Mouse (Mus musculus) small intestine, adult 2 months (tissue): ENCODE data around the gene Nmrk1. TPM values are rescaled to one million over a fixed set of nuclear protein-coding genes. Genes with fewer than 3 reads are reported as not detected.
A peak's percentile ranks its signal among the peaks of the same experiment; 100 is the strongest.

Experiments used
- H3K27ac ChIP-seq: fragments of 200-500 bp; 2 replicates; pipeline ENCODE4 v1.5.1; 2012; ENCODE audit warnings: low read depth, low read length, control low read depth, inconsistent platforms; ENCODE audit not compliant: insufficient read depth
- H3K27me3 ChIP-seq: fragments of 200-500 bp; 2 replicates; pipeline ENCODE4 v1.6.1; 2012; ENCODE audit warnings: mild to moderate bottlenecking, moderate library complexity, low read length, inconsistent platforms; ENCODE audit not compliant: control insufficient read depth, insufficient read depth
- H3K36me3 ChIP-seq: fragments of 200-500 bp; 2 replicates; pipeline ENCODE4 v1.6.1; 2012; ENCODE audit warnings: mild to moderate bottlenecking, low read length, control low read depth, inconsistent platforms; ENCODE audit not compliant: control insufficient read depth, insufficient read depth
- H3K4me1 ChIP-seq: fragments of 200-500 bp; 2 replicates; pipeline ENCODE4 v1.6.1; 2012; ENCODE audit warnings: low read length, inconsistent platforms, mixed read lengths; ENCODE audit not compliant: control insufficient read depth, insufficient read depth, insufficient read length
- H3K4me3 ChIP-seq: fragments of 200-500 bp; 2 replicates; pipeline ENCODE4 v1.5.1; 2012; ENCODE audit warnings: low read depth, mild to moderate bottlenecking, control low read depth, inconsistent platforms, low read length, moderate library complexity
- CTCF ChIP-seq: fragments of 200-500 bp; IDR thresholded peaks from 2 replicates; pipeline ENCODE4 v1.5.1; 2012; ENCODE audit warnings: low read depth, mild to moderate bottlenecking, control low read depth, inconsistent platforms, low read length, moderate library complexity, mixed read lengths; ENCODE audit not compliant: insufficient replicate concordance, insufficient read length; ENCODE audit errors: extremely low read depth
- POLR2A ChIP-seq: fragments of 200-500 bp; IDR thresholded peaks from 2 replicates; pipeline ENCODE4 v1.6.1; 2012; ENCODE audit warnings: low read depth, mild to moderate bottlenecking, control low read depth, inconsistent platforms, low read length, moderate library complexity
- WGBS: fragments of 180-500 bp; shearing (Covaris S2); methylation state at CpG from one replicate; pipeline ENCODE4 v1.1.7; 2018; 5-methylcytosine and 5-hydroxymethylcytosine counted together
- polyA plus RNA-seq: library from polyadenylated mRNA; depleted of rRNA; stranded (reverse); fragments of >200 nt; gene quantifications from 2 replicates; pipeline ENCODE4 v1.2.3, GENCODE M21; 2012

Gene Nmrk1
- polyA plus RNA-seq, 1 experiment: 2.3 TPM

GRCm38 (mm10) chr19:18671056-18671741 lies 39.4 kb downstream of the Nmrk1 start:
- Histone ChIP-seq H3K4me3 (peak overlapping the region; percentile 94), H3K27ac (peak overlapping the region; percentile 57), H3K27me3 (no peaks in the 10 kb centered on the region), H3K36me3 (no peaks in the 10 kb centered on the region), H3K4me1 (peaks cover 2% of the 10 kb centered on the region; the same call in 1 of the 2 replicates)
- TF ChIP-seq POLR2A: no peak
- no peak for TF ChIP-seq CTCF
- WGBS: under 1% methylated on average over 62 of the region's 64 CpGs

GRCm38 (mm10) chr19:18672498-18672897 lies 40.7 kb downstream of the Nmrk1 start:
- TF ChIP-seq CTCF (no peak), POLR2A (no peak)
- Histone ChIP-seq H3K36me3 (no peaks in the 10 kb centered on the region), H3K4me3 (no peak overlapping the region), H3K27me3 (no peaks in the 10 kb centered on the region), H3K27ac (no peak overlapping the region), H3K4me1 (peaks cover 2% of the 10 kb centered on the region; the same call in 1 of the 2 replicates)
- WGBS: 59% methylated on average over 3 of the region's 3 CpGs

- TF ChIP-seq POLR2A (no peak), CTCF (no peak)
- Histone ChIP-seq H3K36me3 (0 out of 2 replicates have a peak, but pooled peaks cover 1% of the 10 kb centered on the region), H3K4me3 (no peak overlapping the region), H3K4me1 (peaks cover 2% of the 10 kb centered on the region; the same call in 1 of the 2 replicates), H3K27me3 (no peaks in the 10 kb centered on the region), H3K27ac (no peak overlapping the region)
- 82% methylated on average over 4 of the region's 4 CpGs for WGBS
Observed at GRCm38 (mm10) chr19:18673116-18673515, 41.4 kb downstream of the Nmrk1 start.

GRCm38 (mm10) chr19:18682142-18682541 lies 50.4 kb downstream of the Nmrk1 start:
- Histone ChIP-seq H3K4me3 (no peak overlapping the region), H3K27ac (no peak overlapping the region), H3K36me3 (peaks cover 7% of the 10 kb centered on the region; the same call in 1 of the 2 replicates), H3K27me3 (no peaks in the 10 kb centered on the region), H3K4me1 (no peaks in the 10 kb centered on the region)
- 62% methylated on average over 4 of the region's 4 CpGs for WGBS
- TF ChIP-seq CTCF: no peak
- no peak for TF ChIP-seq POLR2A

DNA sequence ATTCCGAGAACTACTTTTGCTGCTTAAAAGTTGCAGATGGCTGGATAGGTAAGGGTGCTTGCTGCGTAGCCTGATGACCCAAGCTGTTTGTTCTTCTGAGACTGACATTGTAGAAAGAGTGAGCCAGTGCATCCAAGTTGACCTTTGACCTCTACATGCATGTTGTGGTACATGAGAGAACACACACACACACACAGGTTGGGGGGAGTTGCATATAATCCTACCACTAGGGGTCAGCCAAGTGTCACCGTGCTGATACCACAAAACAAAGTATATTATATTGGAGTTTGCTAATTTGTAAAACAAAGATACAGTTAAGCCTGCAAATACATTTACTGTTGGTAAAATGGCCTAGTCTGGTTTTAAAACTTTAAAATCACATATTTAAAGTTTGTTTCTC lies 55.8 kb downstream of the Nmrk1 start:
- 65% methylated on average over 3 of the region's 3 CpGs for WGBS
- Histone ChIP-seq H3K27me3 (no peaks in the 10 kb centered on the region), H3K27ac (no peak overlapping the region), H3K4me1 (no peaks in the 10 kb centered on the region), H3K36me3 (no peaks in the 10 kb centered on the region), H3K4me3 (no peak overlapping the region)
- TF ChIP-seq CTCF (peak; percentile 19; the same call in 1 of the 2 replicates), POLR2A (no peak)

DNA sequence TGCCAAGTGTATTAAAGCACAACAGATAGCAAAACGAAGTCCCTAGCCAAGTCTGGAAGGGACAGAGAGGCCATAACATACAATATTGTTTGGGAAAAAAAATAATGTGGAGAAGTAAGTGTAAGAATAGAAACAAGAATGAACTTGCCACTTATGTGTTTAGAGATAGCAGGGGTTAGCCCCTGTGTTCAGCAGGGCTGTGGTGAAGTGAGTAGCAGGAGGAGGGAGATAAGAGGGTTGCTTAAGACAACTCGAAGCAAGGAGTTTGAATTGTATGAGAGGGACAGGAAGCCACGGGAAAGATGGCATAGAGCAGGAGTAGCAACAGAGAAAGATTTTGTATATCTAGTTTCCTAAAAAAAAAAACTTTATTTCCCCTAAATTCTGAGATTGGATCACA lies 60.4 kb downstream of the Nmrk1 start:
- peaks cover 7% of the 10 kb centered on the region for H3K36me3 ChIP-seq
- 65% methylated on average over 3 of the region's 3 CpGs for WGBS
- TF ChIP-seq POLR2A (no peak), CTCF (no peak)
- H3K27ac ChIP-seq: no peak overlapping the region
- H3K27me3 ChIP-seq: no peaks in the 10 kb centered on the region
- no peak overlapping the region for H3K4me3 ChIP-seq
- H3K4me1 ChIP-seq: no peaks in the 10 kb centered on the region

- H3K27ac ChIP-seq: no peak overlapping the region
- no peak overlapping the region for H3K4me3 ChIP-seq
- TF ChIP-seq CTCF (no peak), POLR2A (no peak)
- H3K36me3 ChIP-seq: peaks cover 7% of the 10 kb centered on the region
- no peaks in the 10 kb centered on the region for H3K27me3 ChIP-seq
- 90% methylated on average over 2 of the region's 2 CpGs for WGBS
- H3K4me1 ChIP-seq: no peaks in the 10 kb centered on the region
Observed at GRCm38 (mm10) chr19:18692768-18693167, 61.0 kb downstream of the Nmrk1 start.
